Mouse (Mus musculus): ENCODE measurements around the gene Gemin5. TPM values are rescaled to one million over a fixed set of nuclear protein-coding genes. Genes with fewer than 3 reads are reported as not detected.

The Gemin5 gene
- total and polyA plus RNA-seq, 2 experiments from 2014 or later: 9.1 to 18.4 TPM

- no peak for TF ChIP-seq CTCF (IDR thresholded peaks at IDR 0.05; ENCODE audit: low read depth)
- ATAC-seq (0 out of 2 replicates have a peak, but pooled peaks have one; percentile 14), DNase-seq (no peak)
- no peaks in the 10 kb centered on the region for H3K27me3 ChIP-seq (ENCODE audit: insufficient read depth, low read length)
- no peak overlapping the region for H3K27ac ChIP-seq (ENCODE audit: low read depth, low read length)
- H3K9me3 ChIP-seq (ENCODE audit: low read length): no peaks in the 10 kb centered on the region
- no peak overlapping the region for H3K4me2 ChIP-seq (ENCODE audit: low read depth)
- H3K4me3 ChIP-seq (ENCODE audit: low read depth, low read length): no peak overlapping the region
- peaks cover 84% of the 10 kb centered on the region for H3K36me3 ChIP-seq (ENCODE audit: insufficient read depth)
- no peaks in the 10 kb centered on the region for H3K4me1 ChIP-seq (ENCODE audit: insufficient read depth)
- WGBS: 80% methylated on average over 10 of the region's 10 CpGs
- H3K9ac ChIP-seq: no peak overlapping the region
These were observed 51.2 kb downstream of the Gemin5 start for GRCm38 (mm10) chr11:58117044-58117652.

GRCm38 (mm10) chr11:58116560-58116959 lies 51.8 kb downstream of the Gemin5 start:
- no peaks in the 10 kb centered on the region for H3K27me3 ChIP-seq (ENCODE audit: insufficient read depth, low read length)
- H3K9me3 ChIP-seq (ENCODE audit: low read length): no peaks in the 10 kb centered on the region
- H3K36me3 ChIP-seq (ENCODE audit: insufficient read depth): peaks cover 84% of the 10 kb centered on the region
- no peaks in the 10 kb centered on the region for H3K4me1 ChIP-seq (ENCODE audit: insufficient read depth)
- H3K4me2 ChIP-seq (ENCODE audit: low read depth): no peak overlapping the region
- 75% methylated on average over 1 of the region's 1 CpGs for WGBS
- TF ChIP-seq CTCF (IDR thresholded peaks at IDR 0.05; ENCODE audit: low read depth): no peak
- no peak overlapping the region for H3K27ac ChIP-seq (ENCODE audit: low read depth, low read length)
- DNase-seq (no peak), ATAC-seq (no peak)
- no peak overlapping the region for H3K9ac ChIP-seq
- H3K4me3 ChIP-seq (ENCODE audit: low read depth, low read length): no peak overlapping the region

- Histone ChIP-seq H3K9ac (no peak overlapping the region), H3K4me3 (ENCODE audit: low read depth, low read length) (no peak overlapping the region), H3K27ac (ENCODE audit: low read depth, low read length) (no peak overlapping the region), H3K4me1 (ENCODE audit: insufficient read depth) (peaks cover 14% of the 10 kb centered on the region), H3K4me2 (ENCODE audit: low read depth) (no peak overlapping the region), H3K9me3 (ENCODE audit: low read length) (no peaks in the 10 kb centered on the region), H3K36me3 (ENCODE audit: insufficient read depth) (peaks cover 22% of the 10 kb centered on the region), H3K27me3 (ENCODE audit: insufficient read depth, low read length) (no peaks in the 10 kb centered on the region)
- WGBS: 87% methylated on average over 4 of the region's 4 CpGs
- ATAC-seq (no peak), DNase-seq (no peak)
- TF ChIP-seq CTCF (IDR thresholded peaks at IDR 0.05; ENCODE audit: low read depth): no peak
These were observed 60.5 kb downstream of the Gemin5 start for GRCm38 (mm10) chr11:58107664-58108337.

- H3K4me3 ChIP-seq (ENCODE audit: low read depth, low read length): no peak overlapping the region
- no peak overlapping the region for H3K27ac ChIP-seq (ENCODE audit: low read depth, low read length)
- peak; percentile 51 for TF ChIP-seq CTCF (IDR thresholded peaks at IDR 0.05; ENCODE audit: low read depth)
- no peak overlapping the region for H3K4me2 ChIP-seq (ENCODE audit: low read depth)
- H3K9me3 ChIP-seq (ENCODE audit: low read length): no peaks in the 10 kb centered on the region
- peaks cover 14% of the 10 kb centered on the region for H3K4me1 ChIP-seq (ENCODE audit: insufficient read depth)
- WGBS: 43% methylated on average over 3 of the region's 3 CpGs
- H3K9ac ChIP-seq: no peak overlapping the region
- ATAC-seq (no peak), DNase-seq (peak; percentile 32)
- H3K27me3 ChIP-seq (ENCODE audit: insufficient read depth, low read length): no peaks in the 10 kb centered on the region
- H3K36me3 ChIP-seq (ENCODE audit: insufficient read depth): peaks cover 18% of the 10 kb centered on the region
These were observed 61.3 kb downstream of the Gemin5 start for GRCm38 (mm10) chr11:58107009-58107408.

GRCm38 (mm10) chr11:58104351-58104791 lies 64.0 kb downstream of the Gemin5 start:
- H3K4me1 ChIP-seq (ENCODE audit: insufficient read depth): peaks cover 14% of the 10 kb centered on the region
- H3K27me3 ChIP-seq (ENCODE audit: insufficient read depth, low read length): no peaks in the 10 kb centered on the region
- ATAC-seq (peak; percentile 36), DNase-seq (peak; percentile 66)
- peak overlapping the region; percentile 63 for H3K4me3 ChIP-seq (ENCODE audit: low read depth, low read length)
- H3K27ac ChIP-seq (ENCODE audit: low read depth, low read length): peak overlapping the region; percentile 85
- H3K4me2 ChIP-seq (ENCODE audit: low read depth): peak overlapping the region; percentile 65
- no peaks in the 10 kb centered on the region for H3K36me3 ChIP-seq (ENCODE audit: insufficient read depth)
- 2% methylated on average over 24 of the region's 24 CpGs for WGBS
- no peak for TF ChIP-seq CTCF (IDR thresholded peaks at IDR 0.05; ENCODE audit: low read depth)
- no peaks in the 10 kb centered on the region for H3K9me3 ChIP-seq (ENCODE audit: low read length)
- H3K9ac ChIP-seq: peak overlapping the region; percentile 86

GRCm38 (mm10) chr11:58103697-58104306 lies 64.5 kb downstream of the Gemin5 start, which contains the start of gene Cnot8:
Cnot8 (plus strand) TSS chr11:58104153.
- 2% methylated on average over 55 of the region's 55 CpGs for WGBS
- ATAC-seq (peak; percentile 98), DNase-seq (peak; percentile 100)
- Histone ChIP-seq H3K27me3 (ENCODE audit: insufficient read depth, low read length) (no peaks in the 10 kb centered on the region), H3K9me3 (ENCODE audit: low read length) (no peaks in the 10 kb centered on the region), H3K4me2 (ENCODE audit: low read depth) (peak within 1 kb of the TSS; percentile 65), H3K36me3 (ENCODE audit: insufficient read depth) (no peaks in the 10 kb centered on the region), H3K27ac (ENCODE audit: low read depth, low read length) (peak within 1 kb of the TSS; percentile 85), H3K4me3 (ENCODE audit: low read depth, low read length) (peak within 1 kb of the TSS; percentile 63), H3K9ac (peak within 1 kb of the TSS; percentile 86), H3K4me1 (ENCODE audit: insufficient read depth) (peaks cover 14% of the 10 kb centered on the region)
- TF ChIP-seq CTCF (IDR thresholded peaks at IDR 0.05; ENCODE audit: low read depth): no peak

- H3K9me3 ChIP-seq (ENCODE audit: low read length): no peaks in the 10 kb centered on the region
- H3K27me3 ChIP-seq (ENCODE audit: insufficient read depth, low read length): no peaks in the 10 kb centered on the region
- DNase-seq (no peak), ATAC-seq (peak; percentile 5)
- H3K27ac ChIP-seq (ENCODE audit: low read depth, low read length): peak overlapping the region; percentile 51
- 61% methylated on average over 13 of the region's 13 CpGs for WGBS
- peak overlapping the region; percentile 54 for H3K4me2 ChIP-seq (ENCODE audit: low read depth)
- peak overlapping the region; percentile 63 for H3K4me3 ChIP-seq (ENCODE audit: low read depth, low read length)
- H3K9ac ChIP-seq: peak overlapping the region; percentile 63
- H3K4me1 ChIP-seq (ENCODE audit: insufficient read depth): peaks cover 14% of the 10 kb centered on the region
- 0 out of 2 replicates have a peak, but pooled peaks have one; percentile 16 for TF ChIP-seq CTCF (IDR thresholded peaks at IDR 0.05; ENCODE audit: low read depth)
- no peaks in the 10 kb centered on the region for H3K36me3 ChIP-seq (ENCODE audit: insufficient read depth)
These were observed 65.0 kb downstream of the Gemin5 start for GRCm38 (mm10) chr11:58103344-58103653.
